Mouse (Mus musculus): ENCODE results near the gene Slc37a4. TPM values are rescaled to one million over a fixed set of nuclear protein-coding genes. Genes with fewer than 3 reads are reported as not detected.
A peak's percentile ranks its signal among the peaks of the same experiment; 100 is the strongest.
"Not testable (repeated sequence)": the region's sequence is repeated elsewhere in the genome, so short reads cannot be mapped to it uniquely, and the experiment has no call there.

The Slc37a4 gene
- polyA plus RNA-seq (2015; fragmentation: Nextera tagmentation; extraction: Ambion mirVana), result 18.4 and 21.3 TPM in 2 replicates

GRCm38 (mm10) chr9:44396684-44397411 lies at the start of gene Slc37a4:
Slc37a4 (plus strand) TSS chr9:44396852.
- peak within 1 kb of the TSS; percentile 95 for H3K9ac ChIP-seq

GRCm38 (mm10) chr9:44347166-44347565 lies 49.5 kb upstream of the Slc37a4 start:
- H3K4me1 ChIP-seq (replicated peaks), result peaks cover 25% of the 10 kb centered on the region
- no peak overlapping the region for H3K9ac ChIP-seq
- no peak overlapping the region for H3K4me2 ChIP-seq
- H3K36me3 ChIP-seq, result peaks cover 60% of the 10 kb centered on the region
- H3K4me3 ChIP-seq (replicated peaks), result no peak overlapping the region
- DNase-seq (no peak), ATAC-seq (ENCODE audit: low read depth) (no peak)
- 87% methylated on average over 9 of the region's 9 CpGs for WGBS (ENCODE audit: insufficient replicate concordance)
- H3K27ac ChIP-seq, result no peak overlapping the region
- no peaks in the 10 kb centered on the region; the same call in 1 of the 2 replicates for H3K9me3 ChIP-seq (replicated peaks)
- H3K27me3 ChIP-seq, result no peaks in the 10 kb centered on the region

More at GRCm38 (mm10) chr9:44396684-44397411, at the start of gene Slc37a4:
- peaks cover 34% of the 10 kb centered on the region for H3K36me3 ChIP-seq
- H3K27me3 ChIP-seq, result no peaks in the 10 kb centered on the region
- H3K4me3 ChIP-seq (replicated peaks), result peak within 1 kb of the TSS; percentile 88
- under 1% methylated on average over 43 of the region's 43 CpGs for WGBS (ENCODE audit: insufficient replicate concordance)
- no peaks in the 10 kb centered on the region for H3K9me3 ChIP-seq (replicated peaks)
- ATAC-seq (ENCODE audit: low read depth) (peak; percentile 98), DNase-seq (peak; percentile 95)
- peaks cover 44% of the 10 kb centered on the region for H3K4me1 ChIP-seq (replicated peaks)
- peak within 1 kb of the TSS; percentile 93 for H3K27ac ChIP-seq
- H3K4me2 ChIP-seq, result peak within 1 kb of the TSS; percentile 99

DNA sequence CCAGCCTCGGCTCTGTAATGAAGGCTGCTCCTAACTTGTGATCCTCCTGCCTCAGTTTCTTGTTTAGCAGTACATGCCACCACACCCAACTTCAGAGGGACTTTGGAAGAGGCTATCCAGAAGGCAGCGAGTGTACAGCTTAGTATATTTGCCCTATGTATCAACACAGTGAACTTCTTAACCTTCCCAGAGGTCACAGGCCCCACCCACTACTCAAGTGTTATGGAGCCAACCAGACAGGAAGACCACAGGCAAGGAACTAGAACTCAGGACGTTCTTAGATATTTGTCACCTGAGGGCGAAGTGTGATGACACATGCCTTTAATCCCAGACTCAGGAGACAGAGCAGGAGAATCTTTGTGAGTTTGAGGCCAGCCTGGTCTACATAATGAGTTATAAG lies 49.0 kb upstream of the Slc37a4 start:
- H3K36me3 ChIP-seq, result peaks cover 65% of the 10 kb centered on the region

DNA sequence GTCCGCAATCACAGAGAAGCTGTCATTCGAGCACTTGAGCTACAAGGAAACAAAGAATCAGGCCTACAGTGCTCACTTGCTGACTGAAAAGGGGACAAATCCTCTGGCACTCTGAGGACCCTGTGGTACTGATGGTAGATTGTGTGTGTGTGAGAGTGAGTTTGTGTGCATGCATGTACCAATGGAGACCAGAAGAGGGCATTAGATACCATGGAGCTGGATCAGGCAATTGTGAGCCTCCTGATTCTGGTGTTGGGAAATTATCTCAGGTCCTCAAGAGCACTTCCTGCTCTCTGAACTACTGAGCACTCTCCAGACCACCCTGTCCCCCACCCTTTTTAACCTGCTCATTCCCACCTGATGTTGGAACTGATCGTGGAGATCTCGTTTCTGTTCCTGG lies 48.1 kb upstream of the Slc37a4 start:
- H3K27ac ChIP-seq, result no peak overlapping the region; the same call in 1 of the 2 replicates
- H3K4me1 ChIP-seq (replicated peaks), result peaks cover 21% of the 10 kb centered on the region
- peaks cover 74% of the 10 kb centered on the region for H3K36me3 ChIP-seq
- H3K9ac ChIP-seq, result no peak overlapping the region
- H3K27me3 ChIP-seq, result no peaks in the 10 kb centered on the region
- 89% methylated on average over 4 of the region's 4 CpGs for WGBS (ENCODE audit: insufficient replicate concordance)
- no peak for ATAC-seq (ENCODE audit: low read depth)
- H3K4me2 ChIP-seq, result no peak overlapping the region
- no peak for DNase-seq
- H3K9me3 ChIP-seq (replicated peaks), result no peaks in the 10 kb centered on the region; the same call in 1 of the 2 replicates
- no peak overlapping the region for H3K4me3 ChIP-seq (replicated peaks)

More for the DNA sequence above, 49.0 kb upstream of the Slc37a4 start:
- no peak overlapping the region for H3K9ac ChIP-seq
- H3K27ac ChIP-seq, result no peak overlapping the region
- H3K9me3 ChIP-seq (replicated peaks), result no peaks in the 10 kb centered on the region; the same call in 1 of the 2 replicates
- DNase-seq (no peak), ATAC-seq (ENCODE audit: low read depth) (no peak)
- H3K4me2 ChIP-seq, result no peak overlapping the region
- H3K4me1 ChIP-seq (replicated peaks), result peaks cover 25% of the 10 kb centered on the region
- H3K4me3 ChIP-seq (replicated peaks), result no peak overlapping the region
- WGBS (ENCODE audit: insufficient replicate concordance), result 80% methylated on average over 4 of the region's 4 CpGs
- no peaks in the 10 kb centered on the region for H3K27me3 ChIP-seq

DNA sequence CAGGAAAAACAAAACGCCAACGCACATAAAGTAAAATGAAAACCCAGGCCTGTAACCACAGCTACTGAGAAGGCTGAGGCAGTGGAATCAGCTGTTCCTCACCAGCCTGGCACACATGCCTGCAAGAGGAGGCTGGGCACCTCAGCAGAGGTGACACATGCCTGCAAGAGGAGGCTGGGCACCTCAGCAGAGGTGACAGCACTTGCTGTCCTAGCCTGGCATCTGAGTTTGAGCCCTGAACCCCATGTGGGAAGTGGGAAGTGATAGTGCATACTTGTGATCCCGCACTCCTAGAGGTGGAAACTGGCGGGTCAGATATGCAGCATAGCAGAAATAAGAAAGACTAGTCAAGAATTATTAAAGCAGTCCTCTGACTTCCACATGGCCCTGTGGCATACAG lies 45.3 kb upstream of the Slc37a4 start:
- Histone ChIP-seq H3K4me3 (replicated peaks) (no peak overlapping the region), H3K27me3 (no peaks in the 10 kb centered on the region), H3K36me3 (peaks cover 98% of the 10 kb centered on the region), H3K9me3 (replicated peaks) (no peaks in the 10 kb centered on the region; the same call in 1 of the 2 replicates), H3K9ac (no peak overlapping the region; the same call in 1 of the 2 replicates), H3K4me1 (replicated peaks) (peaks cover 7% of the 10 kb centered on the region), H3K27ac (no peak overlapping the region), H3K4me2 (no peak overlapping the region)
- WGBS (ENCODE audit: insufficient replicate concordance), result 83% methylated on average over 4 of the region's 4 CpGs
- no peak for ATAC-seq (ENCODE audit: low read depth)
- no peak for DNase-seq

DNA sequence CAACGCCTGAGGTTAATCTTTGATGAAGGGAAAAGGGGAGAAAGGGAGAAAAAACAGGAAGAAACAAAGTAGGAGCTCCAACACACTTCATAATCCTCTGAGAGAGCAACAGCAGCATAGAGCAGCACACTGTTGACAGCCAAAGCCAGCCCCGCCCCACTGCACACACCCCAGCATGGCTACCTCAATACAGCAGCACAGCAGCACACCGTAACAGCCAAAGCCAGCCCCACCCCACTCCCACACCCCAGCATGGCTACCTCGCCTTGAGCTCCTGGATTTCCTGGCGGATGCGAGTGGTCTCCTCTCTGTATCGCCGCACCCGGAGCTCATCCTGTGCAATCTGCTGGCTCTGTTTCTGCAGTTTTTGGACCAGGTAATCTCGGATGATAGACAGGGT lies 44.3 kb upstream of the Slc37a4 start:
- Histone ChIP-seq H3K36me3 (peaks cover 96% of the 10 kb centered on the region), H3K27ac (no peak overlapping the region), H3K4me1 (replicated peaks) (peaks cover 14% of the 10 kb centered on the region), H3K9ac (no peak overlapping the region), H3K4me2 (no peak overlapping the region), H3K27me3 (no peaks in the 10 kb centered on the region), H3K4me3 (replicated peaks) (no peak overlapping the region), H3K9me3 (replicated peaks) (no peaks in the 10 kb centered on the region; the same call in 1 of the 2 replicates)
- no peak for DNase-seq
- peak; percentile 72 for ATAC-seq (ENCODE audit: low read depth)
- 82% methylated on average over 10 of the region's 10 CpGs for WGBS (ENCODE audit: insufficient replicate concordance)

GRCm38 (mm10) chr9:44353142-44353541 lies 43.5 kb upstream of the Slc37a4 start:
- H3K27ac ChIP-seq, result no peak overlapping the region
- WGBS (ENCODE audit: insufficient replicate concordance), result 88% methylated on average over 6 of the region's 6 CpGs
- H3K4me2 ChIP-seq, result no peak overlapping the region
- H3K27me3 ChIP-seq, result no peaks in the 10 kb centered on the region
- H3K36me3 ChIP-seq, result peaks cover 94% of the 10 kb centered on the region
- ATAC-seq (ENCODE audit: low read depth) (no peak), DNase-seq (no peak)
- peak overlapping the region; percentile 9; the same call in 1 of the 2 replicates for H3K9ac ChIP-seq
- H3K4me3 ChIP-seq (replicated peaks), result no peak overlapping the region
- H3K9me3 ChIP-seq (replicated peaks), result no peaks in the 10 kb centered on the region; the same call in 1 of the 2 replicates
- H3K4me1 ChIP-seq (replicated peaks), result peaks cover 17% of the 10 kb centered on the region

- DNase-seq, result no peak
- Histone ChIP-seq H3K4me2 (no peak overlapping the region), H3K9me3 (replicated peaks) (no peaks in the 10 kb centered on the region), H3K36me3 (peaks cover 72% of the 10 kb centered on the region), H3K4me3 (replicated peaks) (no peak overlapping the region), H3K27me3 (no peaks in the 10 kb centered on the region), H3K9ac (0 out of 2 replicates have a peak overlapping the region, but pooled peaks have one; percentile 29), H3K27ac (no peak overlapping the region; the same call in 1 of the 2 replicates), H3K4me1 (replicated peaks) (peaks cover 27% of the 10 kb centered on the region)
- 67% methylated on average over 4 of the region's 4 CpGs for WGBS (ENCODE audit: insufficient replicate concordance)
- ATAC-seq (ENCODE audit: low read depth), result no peak
Measured at GRCm38 (mm10) chr9:44357207-44357606, 39.4 kb upstream of the Slc37a4 start.

- Histone ChIP-seq H3K27ac (peak within 1 kb of the TSS; percentile 85), H3K36me3 (peaks cover 31% of the 10 kb centered on the region), H3K4me1 (replicated peaks) (peaks cover 22% of the 10 kb centered on the region), H3K4me3 (replicated peaks) (peak within 1 kb of the TSS; percentile 87), H3K27me3 (no peaks in the 10 kb centered on the region), H3K9ac (peak within 1 kb of the TSS; percentile 89), H3K4me2 (peak within 1 kb of the TSS; percentile 84), H3K9me3 (replicated peaks) (no peaks in the 10 kb centered on the region)
- ATAC-seq (ENCODE audit: low read depth), result peak; percentile 91
- under 1% methylated on average over 44 of the region's 44 CpGs for WGBS (ENCODE audit: insufficient replicate concordance)
- DNase-seq, result peak; percentile 92
Measured at GRCm38 (mm10) chr9:44361190-44361917, 35.3 kb upstream of the Slc37a4 start, which contains the start of gene Vps11. Vps11 (minus strand) TSS chr9:44361670.

DNA sequence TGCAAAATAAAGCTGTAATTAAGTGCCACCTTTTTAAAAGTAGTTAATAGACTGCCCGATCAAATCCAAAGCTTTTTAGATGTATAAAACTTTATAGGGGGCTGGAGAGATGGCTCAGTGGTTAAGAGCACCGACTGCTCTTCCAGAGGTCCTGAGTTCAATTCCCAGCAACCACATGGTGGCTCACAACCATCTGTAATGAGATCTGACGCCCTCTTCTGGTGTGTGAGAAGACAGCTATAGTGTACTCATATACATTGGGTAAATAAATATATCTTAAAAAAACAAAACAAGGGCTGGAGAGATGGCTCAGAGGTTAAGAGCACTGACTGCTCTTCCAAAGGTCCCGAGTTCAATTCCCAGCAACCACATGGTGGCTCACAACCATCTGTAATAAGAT lies 34.7 kb upstream of the Slc37a4 start:
- H3K4me2 ChIP-seq, result peak overlapping the region; percentile 84
- H3K9ac ChIP-seq, result peak overlapping the region; percentile 89
- peak overlapping the region; percentile 85 for H3K27ac ChIP-seq
- not testable (repeated sequence) for H3K9me3 ChIP-seq (replicated peaks); DNase-seq; ATAC-seq (ENCODE audit: low read depth); H3K27me3 ChIP-seq
- H3K4me3 ChIP-seq (replicated peaks), result peak overlapping the region; percentile 87
- H3K4me1 ChIP-seq (replicated peaks), result peaks cover 18% of the 10 kb centered on the region
- 37% methylated on average over 4 of the region's 4 CpGs for WGBS (ENCODE audit: insufficient replicate concordance)
- peaks cover 25% of the 10 kb centered on the region for H3K36me3 ChIP-seq

DNA sequence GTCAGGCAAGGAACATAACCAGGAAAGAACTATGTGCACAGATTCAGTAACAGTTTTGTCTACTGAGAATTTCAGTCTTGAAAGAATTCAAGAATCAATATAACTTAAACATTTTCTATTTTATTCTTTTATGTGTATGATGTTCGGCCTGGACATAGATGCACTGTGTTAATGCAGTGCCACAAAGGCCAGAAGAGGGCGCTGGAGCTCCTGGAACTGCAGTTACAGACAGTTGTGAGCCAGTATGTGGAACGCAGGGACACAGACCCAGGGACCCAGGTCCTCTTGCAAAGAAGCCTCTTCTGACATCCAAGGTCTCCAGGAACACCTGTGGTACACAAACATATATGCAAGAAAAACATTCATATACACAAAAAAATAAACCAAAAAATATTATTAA lies 32.2 kb upstream of the Slc37a4 start:
- WGBS (ENCODE audit: insufficient replicate concordance), result 62% methylated on average over 3 of the region's 3 CpGs
- no peak overlapping the region for H3K4me2 ChIP-seq
- ATAC-seq (ENCODE audit: low read depth) (no peak), DNase-seq (no peak)
- no peaks in the 10 kb centered on the region for H3K9me3 ChIP-seq (replicated peaks)
- H3K27ac ChIP-seq, result no peak overlapping the region
- H3K4me1 ChIP-seq (replicated peaks), result peaks cover 12% of the 10 kb centered on the region
- no peak overlapping the region for H3K9ac ChIP-seq
- H3K4me3 ChIP-seq (replicated peaks), result no peak overlapping the region
- peaks cover 5% of the 10 kb centered on the region for H3K36me3 ChIP-seq
- H3K27me3 ChIP-seq, result no peaks in the 10 kb centered on the region
